Mouse (Mus musculus) ES-E14 (cell line): ENCODE results near the gene Qars. TPM values are rescaled to one million over a fixed set of nuclear protein-coding genes. Genes with fewer than 3 reads are reported as not detected.

Experiments
- DNase-seq: peaks from one replicate; pipeline ENCODE4 v3.0.0-alpha.2; 2013; ENCODE audit warnings: low read depth, low spot score
- H3K27ac ChIP-seq: 2 replicates; pipeline ENCODE4 v1.5.1; 2012; ENCODE audit warnings: low read depth, mild to moderate bottlenecking, low read length, moderate library complexity, mixed read lengths; ENCODE audit not compliant: poor library complexity, insufficient read depth, severe bottlenecking
- H3K36me3 ChIP-seq: 2 replicates; pipeline ENCODE4 v1.6.1; 2012; ENCODE audit warnings: mild to moderate bottlenecking, low read length, moderate library complexity, mixed read lengths; ENCODE audit not compliant: control insufficient read depth, poor library complexity, insufficient read depth, severe bottlenecking
- H3K4me1 ChIP-seq, 2 experiments: fragments of 150-350 bp in 1 of 2; sonication (generic) in 1 of 2; 2 replicates each; pipeline ENCODE4 v1.6.1; 2012; ENCODE audit warnings: low read length in 2 of 2, mild to moderate bottlenecking in 1 of 2, mixed read lengths in 1 of 2; ENCODE audit not compliant: control insufficient read depth in 2 of 2, insufficient read depth in 2 of 2, poor library complexity in 1 of 2
- H3K4me3 ChIP-seq, 2 experiments: fragments of 150-350 bp in 1 of 2; sonication (generic) in 1 of 2; 2 replicates each; pipeline ENCODE4 v1.5.1; 2012; ENCODE audit warnings: low read length in 2 of 2, low read depth in 1 of 2, mild to moderate bottlenecking in 1 of 2, mixed read lengths in 1 of 2; ENCODE audit not compliant: insufficient read depth in 1 of 2, poor library complexity in 1 of 2, severe bottlenecking in 1 of 2
- H3K9ac ChIP-seq: 2 replicates; pipeline ENCODE4 v1.6.1; 2012; ENCODE audit warnings: low read depth, mild to moderate bottlenecking, low read length, mixed read lengths; ENCODE audit not compliant: poor library complexity, insufficient read depth, severe bottlenecking
- H3K9me3 ChIP-seq: fragments of 150-350 bp; sonication (generic); 2 replicates; pipeline ENCODE4 v1.6.1; 2012; ENCODE audit warnings: low read depth, mild to moderate bottlenecking, low read length; ENCODE audit not compliant: control insufficient read depth, insufficient read depth
- CHD2 ChIP-seq: IDR thresholded peaks from 2 replicates; pipeline ENCODE4 v1.6.1; 2014; ENCODE audit warnings: mild to moderate bottlenecking, low read depth, low read length, inconsistent platforms
- HCFC1 ChIP-seq: IDR thresholded peaks from 2 replicates; pipeline ENCODE4 v1.6.1; 2012; ENCODE audit warnings: low read length, inconsistent platforms, borderline replicate concordance; ENCODE audit not compliant: insufficient read depth
- MAFK ChIP-seq: IDR thresholded peaks from 2 replicates; pipeline ENCODE4 v1.6.1; 2014; ENCODE audit warnings: mild to moderate bottlenecking, low read depth, low read length, inconsistent platforms; ENCODE audit not compliant: insufficient read depth
- ZC3H11A ChIP-seq: IDR thresholded peaks from 2 replicates; pipeline ENCODE4 v1.6.1; 2012; ENCODE audit warnings: low read depth, mild to moderate bottlenecking, inconsistent platforms, low read length, borderline replicate concordance
- ZNF384 ChIP-seq: IDR thresholded peaks from 2 replicates; pipeline ENCODE4 v1.6.1; 2012; ENCODE audit warnings: low read depth, low read length, inconsistent platforms
- in situ Hi-C, 2 experiments: fragments of 600-800 bp; cut with MboI; formaldehyde crosslinking; loops; one replicate each; pipeline ENCODE4 v1.15.1; 2025; ENCODE audit warnings: low sequenced_read_pairs in 2 of 2, inconsistent platforms in 1 of 2; ENCODE audit not compliant: unreplicated experiment in 2 of 2
- total RNA-seq: library from RNA; depleted of rRNA; stranded (reverse); fragments of 300-350 nt; gene quantifications from 2 replicates; pipeline ENCODE4 v1.2.3, GENCODE M21; 2012

The Qars gene
- total RNA-seq, 1 experiment: 393 TPM

DNA sequence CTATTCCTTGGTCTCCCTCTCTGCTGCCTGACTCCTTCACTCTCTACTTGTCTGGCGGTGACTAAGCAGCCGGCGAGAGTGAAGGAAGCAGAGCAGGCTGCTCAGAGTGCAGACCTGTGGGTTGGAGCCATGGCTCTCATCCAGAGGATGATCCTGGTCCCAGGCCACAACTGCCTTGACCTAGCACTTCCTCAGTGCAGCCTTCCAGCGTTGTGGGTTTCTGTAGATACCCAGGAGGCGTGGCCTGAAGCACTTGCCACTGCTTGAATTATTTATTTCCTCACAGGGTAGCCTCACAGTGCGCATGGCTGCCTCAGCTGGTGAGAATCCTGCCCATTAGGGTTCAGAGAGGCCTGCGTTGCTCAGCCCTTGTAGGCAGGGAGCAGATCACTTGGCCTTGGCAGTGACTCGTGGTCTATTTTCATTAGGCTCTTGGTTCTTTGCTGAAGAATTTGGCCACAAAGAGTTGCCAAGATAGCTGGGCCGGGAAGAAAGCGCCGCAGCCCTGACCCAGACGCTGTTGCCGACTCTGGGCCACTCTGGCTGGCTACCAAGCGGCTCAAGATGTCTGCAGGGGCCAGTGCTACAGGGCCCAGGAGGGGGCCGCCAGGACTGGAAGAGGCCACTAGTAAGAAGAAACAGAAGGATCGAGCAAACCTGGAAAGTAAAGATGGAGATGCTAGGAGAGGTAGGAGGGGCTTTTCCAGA lies 15.3 kb upstream of the Qars start:
- DNase-seq: no peak
- Histone ChIP-seq H3K36me3 (peaks cover 44% of the 10 kb centered on the region), H3K4me3 (peak overlapping the region in 1 of 2 experiments; percentile 3; a peak in 1 of 4 replicates), H3K9me3 (no peaks in the 10 kb centered on the region), H3K9ac (peak overlapping the region; percentile 21), H3K27ac (no peak overlapping the region), H3K4me1 (peaks cover 3 to 14% of the 10 kb centered on the region in 2 experiments; a peak in 3 of 4 replicates)
- TF ChIP-seq HCFC1 (no peak), ZC3H11A (no peak), MAFK (no peak), CHD2 (no peak), ZNF384 (no peak)
- in situ Hi-C loops: no loop called here

DNA sequence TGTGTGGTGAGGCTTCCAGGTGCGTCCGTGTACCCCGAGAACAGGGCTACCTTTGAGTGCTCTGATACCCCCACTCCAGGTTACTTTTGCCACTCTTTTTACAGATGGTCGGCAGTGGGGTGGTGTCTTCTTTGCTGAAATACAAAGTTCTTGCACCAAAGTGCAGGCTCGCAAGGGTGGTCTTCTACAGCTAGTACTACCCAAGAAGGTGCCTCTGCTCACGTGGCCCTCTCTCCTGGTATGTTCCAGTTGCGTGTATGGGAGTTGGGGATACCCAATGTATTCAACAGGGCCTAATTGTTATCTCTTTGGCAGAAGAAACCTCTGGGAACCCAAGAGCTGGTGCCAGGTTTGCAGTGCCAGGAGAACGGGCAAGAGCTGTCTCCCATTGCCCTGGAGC lies 14.3 kb upstream of the Qars start:
- peaks cover 54% of the 10 kb centered on the region for H3K36me3 ChIP-seq
- no peak overlapping the region for H3K9ac ChIP-seq
- in situ Hi-C loops: no loop called here
- H3K4me1 ChIP-seq: peaks cover 3 to 12% of the 10 kb centered on the region in 2 experiments; a peak in 3 of 4 replicates
- TF ChIP-seq ZNF384 (no peak), CHD2 (no peak), HCFC1 (no peak), ZC3H11A (no peak), MAFK (no peak)
- no peaks in the 10 kb centered on the region for H3K9me3 ChIP-seq
- no peak overlapping the region for H3K27ac ChIP-seq
- no peak overlapping the region for H3K4me3 ChIP-seq
- no peak for DNase-seq

DNA sequence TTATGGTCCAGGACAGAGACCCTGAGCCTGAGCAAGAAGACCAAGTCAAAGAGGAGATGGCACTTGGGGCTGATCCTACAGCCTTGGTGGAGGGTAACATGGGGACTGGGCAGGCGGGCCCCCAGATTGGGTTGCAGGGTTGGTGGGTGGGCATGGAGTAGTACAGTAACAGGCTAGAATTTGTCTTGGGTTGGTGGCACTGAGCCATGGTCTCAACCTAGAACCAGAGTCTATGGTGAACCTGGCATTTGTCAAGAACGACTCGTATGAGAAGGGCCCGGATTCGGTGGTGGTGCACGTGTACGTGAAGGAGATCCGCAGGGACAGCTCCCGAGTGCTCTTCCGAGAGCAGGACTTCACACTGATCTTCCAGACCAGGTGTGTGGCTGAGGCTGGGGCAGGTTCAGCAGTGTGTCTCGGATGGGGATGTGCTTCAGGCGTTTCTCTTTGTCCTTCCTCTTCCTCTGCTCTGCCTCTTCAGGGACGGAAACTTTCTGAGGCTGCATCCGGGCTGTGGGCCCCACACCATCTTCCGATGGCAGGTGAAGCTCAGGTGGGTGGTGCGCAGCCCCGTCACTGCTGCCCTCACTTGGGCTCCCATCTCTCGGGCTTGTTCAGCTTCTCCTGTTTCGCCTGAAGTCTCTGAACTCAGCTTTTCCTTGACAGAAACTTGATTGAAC lies 13.2 kb upstream of the Qars start:
- H3K36me3 ChIP-seq: peaks cover 64% of the 10 kb centered on the region
- DNase-seq: no peak
- no peak overlapping the region for H3K9ac ChIP-seq

DNA sequence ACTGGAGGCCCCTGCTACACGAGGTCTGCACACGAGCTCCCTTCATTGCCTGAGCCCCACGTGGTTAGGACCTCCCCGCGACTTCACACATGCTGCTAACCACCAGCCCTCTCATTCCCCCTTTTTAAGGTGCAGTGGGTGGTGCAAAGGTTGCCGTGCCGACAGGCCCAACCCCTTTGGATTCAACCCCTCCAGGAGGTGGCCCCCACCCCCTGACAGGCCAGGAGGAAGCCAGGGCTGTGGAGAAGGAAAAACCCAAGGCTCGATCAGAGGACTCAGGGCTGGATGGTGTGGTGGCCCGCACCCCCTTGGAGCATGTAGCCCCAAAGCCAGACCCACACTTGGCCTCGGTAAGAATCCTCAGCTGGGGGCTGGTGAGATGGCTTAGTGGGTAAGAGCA lies 12.6 kb upstream of the Qars start:
- Histone ChIP-seq H3K27ac (no peak overlapping the region), H3K9ac (no peak overlapping the region), H3K4me1 (peaks cover 0 to 3% of the 10 kb centered on the region in 2 experiments; a peak in 2 of 4 replicates), H3K4me3 (no peak overlapping the region), H3K36me3 (peaks cover 70% of the 10 kb centered on the region), H3K9me3 (no peaks in the 10 kb centered on the region)
- TF ChIP-seq HCFC1 (no peak), CHD2 (no peak), ZNF384 (no peak), MAFK (no peak), ZC3H11A (no peak)
- in situ Hi-C loops: no loop called here
- no peak for DNase-seq

More for the DNA sequence above, 13.2 kb upstream of the Qars start:
- no peak overlapping the region for H3K27ac ChIP-seq
- no peak overlapping the region for H3K4me3 ChIP-seq
- H3K4me1 ChIP-seq: peaks cover 0 to 6% of the 10 kb centered on the region in 2 experiments; a peak in 3 of 4 replicates
- TF ChIP-seq HCFC1 (no peak), ZC3H11A (no peak), MAFK (no peak), ZNF384 (no peak), CHD2 (no peak)
- in situ Hi-C loops: no loop called here
- no peaks in the 10 kb centered on the region for H3K9me3 ChIP-seq
